Mouse (Mus musculus): ENCODE results near the gene Acan. TPM values are rescaled to one million over a fixed set of nuclear protein-coding genes. Genes with fewer than 3 reads are reported as not detected.
A peak's percentile ranks its signal among the peaks of the same experiment; 100 is the strongest.

Gene Acan
- total and polyA plus RNA-seq, 3 experiments = not detected

GRCm38 (mm10) chr7:79133391-79133790 lies 80.1 kb downstream of the Acan start:
- H3K27me3 ChIP-seq (ENCODE audit: control insufficient read depth in 1 of 2, insufficient read depth in 2 of 2, low read length in 2 of 2) = no peaks in the 10 kb centered on the region
- H3K9me3 ChIP-seq (replicated peaks; ENCODE audit: insufficient read depth, low read length) = no peaks in the 10 kb centered on the region
- peaks cover 0 to 4% of the 10 kb centered on the region in 2 experiments; a peak in 1 of 4 replicates for H3K4me1 ChIP-seq (ENCODE audit: control insufficient read depth in 1 of 2, insufficient read depth in 2 of 2, low read length in 2 of 2)
- H3K9ac ChIP-seq (ENCODE audit: control insufficient read depth, low read depth, low read length, poor library complexity, severe bottlenecking) = no peak overlapping the region
- no peaks in the 10 kb centered on the region for H3K79me2 ChIP-seq (ENCODE audit: control insufficient read depth, insufficient read depth, low read length, poor library complexity)
- DNase-seq (ENCODE audit: low read depth, low spot score) = no peak
- no peak for TF ChIP-seq USF2 (IDR thresholded peaks at IDR 0.05; ENCODE audit: borderline replicate concordance in 1 of 2, insufficient read depth in 1 of 2, low read depth in 1 of 2, low read length in 2 of 2)
- TF ChIP-seq RAD21 (IDR thresholded peaks at IDR 0.05; ENCODE audit: low read depth, low read length) = no peak
- peak in 2 of 3 experiments; percentile 9 to 24; a peak in 1 of 6 replicates for TF ChIP-seq CTCF (IDR thresholded peaks at IDR 0.05 in 2 of 3, conservative IDR thresholded peaks at IDR 0.05 in 1 of 3; ENCODE audit: control insufficient read depth in 1 of 3, insufficient read depth in 1 of 3, low read depth in 2 of 3, low read length in 3 of 3, poor library complexity in 1 of 3, severe bottlenecking in 1 of 3)
- no peak for TF ChIP-seq NRF1 (IDR thresholded peaks at IDR 0.05; ENCODE audit: insufficient read depth, low read depth, low read length, poor library complexity, severe bottlenecking)
- TF ChIP-seq MYB (IDR thresholded peaks at IDR 0.05; ENCODE audit: low read depth, low read length) = no peak
- H3K4me3 ChIP-seq (ENCODE audit: control insufficient read depth in 1 of 2, insufficient read depth in 1 of 2, low read depth in 2 of 2, low read length in 2 of 2) = no peak overlapping the region
- H3K27ac ChIP-seq (ENCODE audit: control insufficient read depth, low read depth, low read length) = no peak overlapping the region
- H3K36me3 ChIP-seq (ENCODE audit: control insufficient read depth in 1 of 2, insufficient read depth in 2 of 2, low read length in 2 of 2) = no peaks in the 10 kb centered on the region; a peak in 1 of 4 replicates

GRCm38 (mm10) chr7:79139328-79139824 lies 86.1 kb downstream of the Acan start:
- no peaks in the 10 kb centered on the region for H3K27me3 ChIP-seq (ENCODE audit: control insufficient read depth in 1 of 2, insufficient read depth in 2 of 2, low read length in 2 of 2)
- peaks cover 0 to 4% of the 10 kb centered on the region in 2 experiments; a peak in 1 of 4 replicates for H3K4me1 ChIP-seq (ENCODE audit: control insufficient read depth in 1 of 2, insufficient read depth in 2 of 2, low read length in 2 of 2)
- H3K27ac ChIP-seq (ENCODE audit: control insufficient read depth, low read depth, low read length) = no peak overlapping the region
- no peaks in the 10 kb centered on the region for H3K79me2 ChIP-seq (ENCODE audit: control insufficient read depth, insufficient read depth, low read length, poor library complexity)
- no peak overlapping the region for H3K9ac ChIP-seq (ENCODE audit: control insufficient read depth, low read depth, low read length, poor library complexity, severe bottlenecking)
- peak; percentile 44 for DNase-seq (ENCODE audit: low read depth, low spot score)
- TF ChIP-seq ETS1 (IDR thresholded peaks at IDR 0.05; ENCODE audit: low read depth, low read length) = no peak
- no peak for TF ChIP-seq MAZ (IDR thresholded peaks at IDR 0.05; ENCODE audit: low read depth, low read length)
- TF ChIP-seq GABPA (IDR thresholded peaks at IDR 0.05; ENCODE audit: low read depth, low read length) = no peak
- TF ChIP-seq POLR2A (IDR thresholded peaks at IDR 0.05; ENCODE audit: control insufficient read depth in 1 of 2, insufficient read depth in 1 of 2, low read depth in 1 of 2, low read length in 2 of 2, poor library complexity in 1 of 2) = no peak
- no peak for TF ChIP-seq SMC3 (IDR thresholded peaks at IDR 0.05; ENCODE audit: low read depth, low read length)
- TF ChIP-seq ZNF384 (IDR thresholded peaks at IDR 0.05; ENCODE audit: low read depth, low read length) = no peak
- TF ChIP-seq MYB (IDR thresholded peaks at IDR 0.05; ENCODE audit: low read depth, low read length) = no peak
- TF ChIP-seq ZC3H11A (IDR thresholded peaks at IDR 0.05; ENCODE audit: low read depth, low read length) = no peak
- no peak for TF ChIP-seq TAL1 (IDR thresholded peaks at IDR 0.05; ENCODE audit: low read length)
- TF ChIP-seq RAD21 (IDR thresholded peaks at IDR 0.05; ENCODE audit: low read depth, low read length) = no peak
- TF ChIP-seq RCOR1 (IDR thresholded peaks at IDR 0.05; ENCODE audit: low read depth, low read length) = no peak
- TF ChIP-seq CHD1 (IDR thresholded peaks at IDR 0.05; ENCODE audit: low read depth, low read length) = no peak
- no peak for TF ChIP-seq ELF1 (IDR thresholded peaks at IDR 0.05; ENCODE audit: low read depth, low read length)
- no peak for TF ChIP-seq EP300 (IDR thresholded peaks at IDR 0.05; ENCODE audit: low read depth in 1 of 2, low read length in 2 of 2)
- TF ChIP-seq MAFK (IDR thresholded peaks at IDR 0.05; ENCODE audit: borderline replicate concordance, low read depth, low read length) = no peak
- TF ChIP-seq USF1 (IDR thresholded peaks at IDR 0.05; ENCODE audit: low read depth, low read length) = no peak
- no peak for TF ChIP-seq E2F4 (IDR thresholded peaks at IDR 0.05; ENCODE audit: borderline replicate concordance, low read depth, low read length)
- TF ChIP-seq UBTF (IDR thresholded peaks at IDR 0.05; ENCODE audit: borderline replicate concordance, insufficient read depth, low read depth, low read length) = no peak
- no peak for TF ChIP-seq KAT2A (conservative IDR thresholded peaks at IDR 0.05; ENCODE audit: low read depth, low read length)
- no peak for TF ChIP-seq NRF1 (IDR thresholded peaks at IDR 0.05; ENCODE audit: insufficient read depth, low read depth, low read length, poor library complexity, severe bottlenecking)
- H3K36me3 ChIP-seq (ENCODE audit: control insufficient read depth in 1 of 2, insufficient read depth in 2 of 2, low read length in 2 of 2) = no peaks in the 10 kb centered on the region
- no peak overlapping the region for H3K4me3 ChIP-seq (ENCODE audit: control insufficient read depth in 1 of 2, insufficient read depth in 1 of 2, low read depth in 2 of 2, low read length in 2 of 2)
- H3K9me3 ChIP-seq (replicated peaks; ENCODE audit: insufficient read depth, low read length) = no peaks in the 10 kb centered on the region
